Mouse (Mus musculus): ENCODE measurements around the gene D930020B18Rik. TPM values are rescaled to one million over a fixed set of nuclear protein-coding genes. Genes with fewer than 3 reads are reported as not detected.

The D930020B18Rik gene
- polyA plus RNA-seq, 1 experiment from 2014 or later = 1.4 TPM

GRCm38 (mm10) chr10:121626186-121626882 is 15.1 kb upstream of the D930020B18Rik start, which contains the start of gene Xpot:
Xpot (minus strand) TSS chr10:121626332.
- H3K4me1 ChIP-seq (ENCODE audit: control insufficient read depth, insufficient read depth, low read length) = no peaks in the 10 kb centered on the region
- peak; percentile 98 for DNase-seq (ENCODE audit: low spot score)
- peak within 1 kb of the TSS; percentile 54 for H3K4me2 ChIP-seq (ENCODE audit: low read depth, low read length)
- ATAC-seq (replicated peaks; ENCODE audit: insufficient number of reproducible peaks, low FRiP score, low TSS enrichment, low read depth) = peak; percentile 100
- H3K4me3 ChIP-seq (ENCODE audit: low read depth, low read length) = peak within 1 kb of the TSS; percentile 87
- WGBS = under 1% methylated on average over 70 of the region's 70 CpGs
- H3K9ac ChIP-seq (replicated peaks; ENCODE audit: low read length) = peak within 1 kb of the TSS; percentile 88
- no peaks in the 10 kb centered on the region for H3K27me3 ChIP-seq (ENCODE audit: control insufficient read depth, insufficient read depth, low read length)
- H3K36me3 ChIP-seq (replicated peaks; ENCODE audit: control insufficient read depth, insufficient read depth, low read depth, low read length) = no peaks in the 10 kb centered on the region
- H3K9me3 ChIP-seq (replicated peaks; ENCODE audit: control insufficient read depth, low read length) = no peaks in the 10 kb centered on the region
- H3K27ac ChIP-seq (replicated peaks; ENCODE audit: low read depth, low read length) = peak within 1 kb of the TSS; percentile 81

GRCm38 (mm10) chr10:121627216-121627852 is 14.1 kb upstream of the D930020B18Rik start:
- peak overlapping the region; percentile 87; the same call in 1 of the 2 replicates for H3K4me3 ChIP-seq (ENCODE audit: low read depth, low read length)

GRCm38 (mm10) chr10:121628561-121629040 is 12.8 kb upstream of the D930020B18Rik start:
- Histone ChIP-seq H3K4me3 (ENCODE audit: low read depth, low read length) (no peak overlapping the region), H3K4me2 (ENCODE audit: low read depth, low read length) (no peak overlapping the region), H3K27ac (replicated peaks; ENCODE audit: low read depth, low read length) (no peak overlapping the region), H3K9me3 (replicated peaks; ENCODE audit: control insufficient read depth, low read length) (no peaks in the 10 kb centered on the region), H3K36me3 (replicated peaks; ENCODE audit: control insufficient read depth, insufficient read depth, low read depth, low read length) (no peaks in the 10 kb centered on the region), H3K4me1 (ENCODE audit: control insufficient read depth, insufficient read depth, low read length) (no peaks in the 10 kb centered on the region), H3K9ac (replicated peaks; ENCODE audit: low read length) (no peak overlapping the region), H3K27me3 (ENCODE audit: control insufficient read depth, insufficient read depth, low read length) (no peaks in the 10 kb centered on the region)
- 93% methylated on average over 6 of the region's 6 CpGs for WGBS
- ATAC-seq (replicated peaks; ENCODE audit: insufficient number of reproducible peaks, low FRiP score, low TSS enrichment, low read depth) (no peak), DNase-seq (ENCODE audit: low spot score) (no peak)

More at GRCm38 (mm10) chr10:121627216-121627852, 14.1 kb upstream of the D930020B18Rik start:
- no peaks in the 10 kb centered on the region for H3K9me3 ChIP-seq (replicated peaks; ENCODE audit: control insufficient read depth, low read length)
- no peaks in the 10 kb centered on the region for H3K27me3 ChIP-seq (ENCODE audit: control insufficient read depth, insufficient read depth, low read length)
- H3K9ac ChIP-seq (replicated peaks; ENCODE audit: low read length) = no peak overlapping the region
- H3K36me3 ChIP-seq (replicated peaks; ENCODE audit: control insufficient read depth, insufficient read depth, low read depth, low read length) = no peaks in the 10 kb centered on the region
- 86% methylated on average over 10 of the region's 10 CpGs for WGBS
- DNase-seq (ENCODE audit: low spot score) (no peak), ATAC-seq (replicated peaks; ENCODE audit: insufficient number of reproducible peaks, low FRiP score, low TSS enrichment, low read depth) (no peak)
- 0 out of 2 replicates have a peak overlapping the region, but pooled peaks have one; percentile 54 for H3K4me2 ChIP-seq (ENCODE audit: low read depth, low read length)
- no peak overlapping the region for H3K27ac ChIP-seq (replicated peaks; ENCODE audit: low read depth, low read length)
- no peaks in the 10 kb centered on the region for H3K4me1 ChIP-seq (ENCODE audit: control insufficient read depth, insufficient read depth, low read length)

GRCm38 (mm10) chr10:121634159-121634558 is 7.2 kb upstream of the D930020B18Rik start:
- Histone ChIP-seq H3K36me3 (replicated peaks; ENCODE audit: control insufficient read depth, insufficient read depth, low read depth, low read length) (no peaks in the 10 kb centered on the region), H3K27me3 (ENCODE audit: control insufficient read depth, insufficient read depth, low read length) (no peaks in the 10 kb centered on the region), H3K9ac (replicated peaks; ENCODE audit: low read length) (no peak overlapping the region), H3K4me1 (ENCODE audit: control insufficient read depth, insufficient read depth, low read length) (no peaks in the 10 kb centered on the region), H3K4me3 (ENCODE audit: low read depth, low read length) (no peak overlapping the region), H3K27ac (replicated peaks; ENCODE audit: low read depth, low read length) (no peak overlapping the region), H3K4me2 (ENCODE audit: low read depth, low read length) (no peak overlapping the region), H3K9me3 (replicated peaks; ENCODE audit: control insufficient read depth, low read length) (no peaks in the 10 kb centered on the region)
- 50% methylated on average over 1 of the region's 1 CpGs for WGBS
- ATAC-seq (replicated peaks; ENCODE audit: insufficient number of reproducible peaks, low FRiP score, low TSS enrichment, low read depth) = no peak
- no peak for DNase-seq (ENCODE audit: low spot score)

- ATAC-seq (replicated peaks; ENCODE audit: insufficient number of reproducible peaks, low FRiP score, low TSS enrichment, low read depth) (no peak), DNase-seq (ENCODE audit: low spot score) (no peak)
- H3K9ac ChIP-seq (replicated peaks; ENCODE audit: low read length) = no peak overlapping the region
Measured at GRCm38 (mm10) chr10:121636276-121636675, 5.1 kb upstream of the D930020B18Rik start.

GRCm38 (mm10) chr10:121639573-121639972 is 1.8 kb upstream of the D930020B18Rik start:
- no peaks in the 10 kb centered on the region for H3K9me3 ChIP-seq (replicated peaks; ENCODE audit: control insufficient read depth, low read length)
- no peaks in the 10 kb centered on the region for H3K36me3 ChIP-seq (replicated peaks; ENCODE audit: control insufficient read depth, insufficient read depth, low read depth, low read length)
- no peak for ATAC-seq (replicated peaks; ENCODE audit: insufficient number of reproducible peaks, low FRiP score, low TSS enrichment, low read depth)
- no peak overlapping the region for H3K27ac ChIP-seq (replicated peaks; ENCODE audit: low read depth, low read length)
- no peak for DNase-seq (ENCODE audit: low spot score)
- no peak overlapping the region for H3K9ac ChIP-seq (replicated peaks; ENCODE audit: low read length)
- H3K4me1 ChIP-seq (ENCODE audit: control insufficient read depth, insufficient read depth, low read length) = peaks cover 4% of the 10 kb centered on the region; the same call in 1 of the 2 replicates
- peaks cover 9% of the 10 kb centered on the region; the same call in 1 of the 2 replicates for H3K27me3 ChIP-seq (ENCODE audit: control insufficient read depth, insufficient read depth, low read length)
- H3K4me2 ChIP-seq (ENCODE audit: low read depth, low read length) = no peak overlapping the region
- no peak overlapping the region for H3K4me3 ChIP-seq (ENCODE audit: low read depth, low read length)
- 78% methylated on average over 5 of the region's 5 CpGs for WGBS

More at GRCm38 (mm10) chr10:121636276-121636675, 5.1 kb upstream of the D930020B18Rik start:
- H3K27me3 ChIP-seq (ENCODE audit: control insufficient read depth, insufficient read depth, low read length) = no peaks in the 10 kb centered on the region
- no peak overlapping the region for H3K4me2 ChIP-seq (ENCODE audit: low read depth, low read length)
- H3K4me1 ChIP-seq (ENCODE audit: control insufficient read depth, insufficient read depth, low read length) = no peaks in the 10 kb centered on the region
- no peak overlapping the region for H3K27ac ChIP-seq (replicated peaks; ENCODE audit: low read depth, low read length)
- WGBS = 83% methylated on average over 6 of the region's 6 CpGs
- no peaks in the 10 kb centered on the region for H3K9me3 ChIP-seq (replicated peaks; ENCODE audit: control insufficient read depth, low read length)
- H3K4me3 ChIP-seq (ENCODE audit: low read depth, low read length) = no peak overlapping the region
- no peaks in the 10 kb centered on the region for H3K36me3 ChIP-seq (replicated peaks; ENCODE audit: control insufficient read depth, insufficient read depth, low read depth, low read length)

- peaks cover 4% of the 10 kb centered on the region; the same call in 1 of the 2 replicates for H3K4me1 ChIP-seq (ENCODE audit: control insufficient read depth, insufficient read depth, low read length)
- H3K27me3 ChIP-seq (ENCODE audit: control insufficient read depth, insufficient read depth, low read length) = peaks cover 9% of the 10 kb centered on the region; the same call in 1 of the 2 replicates
- WGBS = 51% methylated on average over 6 of the region's 6 CpGs
- H3K9ac ChIP-seq (replicated peaks; ENCODE audit: low read length) = no peak overlapping the region
- H3K36me3 ChIP-seq (replicated peaks; ENCODE audit: control insufficient read depth, insufficient read depth, low read depth, low read length) = no peaks in the 10 kb centered on the region
- H3K4me2 ChIP-seq (ENCODE audit: low read depth, low read length) = no peak overlapping the region
- DNase-seq (ENCODE audit: low spot score) (peak; percentile 64), ATAC-seq (replicated peaks; ENCODE audit: insufficient number of reproducible peaks, low FRiP score, low TSS enrichment, low read depth) (peak; percentile 37; the same call in 1 of the 2 replicates)
- H3K4me3 ChIP-seq (ENCODE audit: low read depth, low read length) = no peak overlapping the region
- H3K27ac ChIP-seq (replicated peaks; ENCODE audit: low read depth, low read length) = no peak overlapping the region
- H3K9me3 ChIP-seq (replicated peaks; ENCODE audit: control insufficient read depth, low read length) = no peaks in the 10 kb centered on the region
Measured at GRCm38 (mm10) chr10:121640150-121640930, 1.0 kb upstream of the D930020B18Rik start.

All from embryonic facial prominence, embryonic 11.5 days (tissue).